Comparison of ENCODE assay signal across 22 mouse cellular contexts in the genomic region with DNA sequence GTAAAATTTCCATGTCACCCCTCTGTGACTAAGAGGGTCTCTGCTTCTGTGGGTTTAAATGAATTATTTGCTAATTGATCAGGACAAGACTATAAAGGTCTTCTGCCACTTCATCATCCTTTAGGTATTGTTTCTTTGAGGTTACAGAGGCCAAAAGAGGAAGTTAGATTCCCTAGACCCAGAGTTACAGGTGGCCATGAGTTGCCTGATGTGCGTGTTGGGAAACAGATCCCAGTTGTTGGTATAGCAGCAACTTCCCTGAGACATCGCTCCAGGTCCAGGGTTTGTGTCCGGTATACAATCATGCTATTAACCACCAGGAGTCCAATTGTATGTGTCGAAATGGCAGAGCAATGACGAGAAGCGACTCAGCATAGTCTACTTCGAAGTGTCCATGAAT.
DNase-seq lines count a peak whose midpoint lies in the region; ATAC-seq lines count a peak whose summit lies in the region.
"Had no signal": no experiment of that assay in that cellular context is flagged by ENCODE, and none has a peak within 500 bp of the region (broad histone marks: within the 10 kb centered on the region; RNA-seq: fewer than 3 reads in every experiment).

No protein-coding gene starts in this region.

- no peaks in the 10 kb centered on the region for H3K27me3 ChIP-seq in heart, embryonic 11.5 days (ENCODE audit: control insufficient read depth, insufficient read depth, low read length)
- H3K27me3 ChIP-seq: embryonic facial prominence, embryonic 13.5 days; embryonic facial prominence, embryonic 15.5 days; forebrain, embryonic 12.5 days had no signal

- no peak overlapping the region for H3K4me2 ChIP-seq in heart, embryonic 11.5 days
- H3K4me2 ChIP-seq: embryonic facial prominence, embryonic 13.5 days; embryonic facial prominence, embryonic 15.5 days; forebrain, embryonic 12.5 days had no signal

- H3K4me3 ChIP-seq in heart, embryonic 11.5 days (ENCODE audit: low read depth, low read length), result no peak overlapping the region
- H3K4me3 ChIP-seq: embryonic facial prominence, embryonic 13.5 days; embryonic facial prominence, embryonic 15.5 days; erythroblast, embryonic 14.5 days; forebrain, embryonic 10.5 days; forebrain, embryonic 12.5 days had no signal

- H3K27ac ChIP-seq in heart, embryonic 11.5 days (ENCODE audit: low read depth, low read length), result no peak overlapping the region
- H3K27ac ChIP-seq: embryonic facial prominence, embryonic 13.5 days; embryonic facial prominence, embryonic 15.5 days; forebrain, embryonic 10.5 days; forebrain, embryonic 12.5 days had no signal

- no peak for ATAC-seq in heart, embryonic 11.5 days (replicated peaks; ENCODE audit: insufficient number of reproducible peaks, low FRiP score, low TSS enrichment)
- peak; percentile 52 for ATAC-seq in megakaryocyte, adult 5-6 weeks (ENCODE audit: poor library complexity, severe bottlenecking)
- ATAC-seq: forebrain, embryonic 14.5 days; forebrain, embryonic 16.5 days had no signal

- H3K9me3 ChIP-seq in heart, embryonic 11.5 days (replicated peaks; ENCODE audit: control insufficient read depth, low read length), result no peaks in the 10 kb centered on the region
- H3K9me3 ChIP-seq: embryonic facial prominence, embryonic 13.5 days; embryonic facial prominence, embryonic 15.5 days; forebrain, embryonic 10.5 days; forebrain, embryonic 12.5 days had no signal

- H3K36me3 ChIP-seq in heart, embryonic 11.5 days (ENCODE audit: control insufficient read depth, insufficient read depth, low read length), result no peaks in the 10 kb centered on the region
- H3K36me3 ChIP-seq: embryonic facial prominence, embryonic 13.5 days; embryonic facial prominence, embryonic 15.5 days; forebrain, embryonic 10.5 days; forebrain, embryonic 12.5 days had no signal

- DNase-seq in heart, adult 11 months, result peak; percentile 70
- DNase-seq in ovary, adult 18-20 months (ENCODE audit: low spot score), result no peak
- no peak for DNase-seq in retina, postnatal 1 day
- DNase-seq: adrenal gland, adult 2 months; adrenal gland, postnatal 10 days; adrenal gland, postnatal 25 days; cerebellum, adult 11 months; cerebellum, adult 18-20 months; cerebellum, adult 8-10 months; cerebellum, adult 9-11 months; cerebellum, postnatal 14 days; cerebellum, postnatal 36 days; embryo, embryonic 11 days had no signal

- WGBS in heart, embryonic 11.5 days (ENCODE audit: insufficient replicate concordance), result 89% methylated on average over 7 of the region's 7 CpGs

- no peaks in the 10 kb centered on the region for H3K4me1 ChIP-seq in heart, embryonic 11.5 days (ENCODE audit: control insufficient read depth, insufficient read depth, low read length)
- H3K4me1 ChIP-seq: embryonic facial prominence, embryonic 15.5 days; forebrain, embryonic 10.5 days; forebrain, embryonic 12.5 days had no signal

- no peak overlapping the region for H3K9ac ChIP-seq in heart, embryonic 11.5 days (ENCODE audit: low read depth, low read length)
- H3K9ac ChIP-seq: embryonic facial prominence, embryonic 13.5 days; embryonic facial prominence, embryonic 15.5 days; forebrain, embryonic 12.5 days had no signal
